Mouse (Mus musculus) midbrain, embryonic 13.5 days (tissue): ENCODE results near the gene Fxyd5. TPM values are rescaled to one million over a fixed set of nuclear protein-coding genes. Genes with fewer than 3 reads are reported as not detected.

Experiments used
- ATAC-seq: fragments of 200-750 bp; cut with Nextera tagmentation; 2 replicates; pipeline ENCODE4 v1.8.0; 2017; ENCODE audit warnings: mild to moderate bottlenecking, moderate TSS enrichment, moderate library complexity
- H3K27ac ChIP-seq: fragments of 300-500 bp; sonication (generic); 2 replicates; pipeline ENCODE4 v1.5.1; 2015; ENCODE audit warnings: inconsistent platforms, mild to moderate bottlenecking, moderate library complexity
- H3K27me3 ChIP-seq: fragments of 300-500 bp; sonication (generic); 2 replicates; pipeline ENCODE4 v1.6.1; 2015; ENCODE audit warnings: mild to moderate bottlenecking, inconsistent platforms
- H3K36me3 ChIP-seq: fragments of 300-500 bp; sonication (generic); 2 replicates; pipeline ENCODE4 v1.6.1; 2015; ENCODE audit warnings: mild to moderate bottlenecking, inconsistent platforms
- H3K4me1 ChIP-seq: fragments of 300-500 bp; sonication (generic); replicated peaks from 2 replicates; pipeline ENCODE4 v1.6.1; 2015; ENCODE audit warnings: inconsistent platforms
- H3K4me2 ChIP-seq: fragments of 300-500 bp; sonication (generic); replicated peaks from 2 replicates; pipeline ENCODE4 v1.6.1; 2015; ENCODE audit warnings: moderate library complexity, mild to moderate bottlenecking, inconsistent platforms
- H3K4me3 ChIP-seq: fragments of 300-500 bp; sonication (generic); replicated peaks from 2 replicates; pipeline ENCODE4 v1.5.1; 2015; ENCODE audit warnings: mild to moderate bottlenecking, inconsistent platforms
- H3K9ac ChIP-seq: fragments of 300-500 bp; sonication (generic); replicated peaks from 2 replicates; pipeline ENCODE4 v1.6.1; 2015; ENCODE audit warnings: mild to moderate bottlenecking, inconsistent platforms
- H3K9me3 ChIP-seq: fragments of 300-500 bp; sonication (generic); 2 replicates; pipeline ENCODE4 v1.6.1; 2016; ENCODE audit warnings: mild to moderate bottlenecking, inconsistent platforms
- WGBS: fragments of 180-500 bp; shearing (Covaris S2); methylation state at CpG from one replicate; pipeline ENCODE4 v1.1.7; 2015; 5-methylcytosine and 5-hydroxymethylcytosine counted together
- polyA plus RNA-seq: library from polyadenylated mRNA; unstranded; fragments of >200 nt; fragmentation: Nextera tagmentation; extraction: Ambion mirVana; gene quantifications from 2 replicates; pipeline ENCODE4 v1.2.1, GENCODE M21; 2015

The Fxyd5 gene
- polyA plus RNA-seq = 10.3 and 11.7 TPM in 2 replicates

DNA sequence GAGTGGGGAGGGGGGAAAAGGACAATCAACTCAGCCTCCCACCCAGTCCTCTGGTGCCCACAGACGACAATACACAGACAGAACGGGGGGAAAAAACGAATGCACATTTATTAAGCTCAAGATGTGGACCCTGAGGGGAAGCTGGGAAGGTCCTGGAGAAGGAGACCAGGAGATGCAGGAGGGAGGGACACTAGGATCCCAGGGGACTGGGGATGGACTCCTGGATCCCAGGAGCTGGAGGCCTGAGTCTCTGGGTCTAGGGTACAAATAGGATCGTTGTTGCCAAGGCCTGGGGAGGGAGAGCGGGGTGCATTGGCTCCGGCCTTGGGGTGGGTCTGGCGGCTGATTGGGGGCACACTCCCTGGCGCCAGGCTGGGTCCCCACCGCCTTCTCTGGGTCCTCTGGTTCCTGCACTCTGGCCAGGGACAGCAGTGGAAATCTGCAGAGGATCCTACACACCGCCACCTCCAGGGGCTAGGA is at the start of gene Fxyd5:
Gene Fxyd5, minus strand, starts transcription at position 51 of the 480 bp plus-strand sequence.
- Histone ChIP-seq H3K36me3 (no peaks in the 10 kb centered on the region), H3K4me3 (no peak within 1 kb of the TSS; the same call in 1 of the 2 replicates), H3K4me1 (0 out of 2 replicates have a peak, but pooled peaks cover 4% of the 10 kb centered on the region), H3K9ac (0 out of 2 replicates have a peak within 1 kb of the TSS, but pooled peaks have one; percentile 43), H3K9me3 (no peaks in the 10 kb centered on the region), H3K27ac (no peak within 1 kb of the TSS), H3K27me3 (peaks cover 56% of the 10 kb centered on the region), H3K4me2 (peak within 1 kb of the TSS; percentile 42)
- WGBS = 34% methylated on average over 10 of the region's 10 CpGs
- ATAC-seq = no peak

DNA sequence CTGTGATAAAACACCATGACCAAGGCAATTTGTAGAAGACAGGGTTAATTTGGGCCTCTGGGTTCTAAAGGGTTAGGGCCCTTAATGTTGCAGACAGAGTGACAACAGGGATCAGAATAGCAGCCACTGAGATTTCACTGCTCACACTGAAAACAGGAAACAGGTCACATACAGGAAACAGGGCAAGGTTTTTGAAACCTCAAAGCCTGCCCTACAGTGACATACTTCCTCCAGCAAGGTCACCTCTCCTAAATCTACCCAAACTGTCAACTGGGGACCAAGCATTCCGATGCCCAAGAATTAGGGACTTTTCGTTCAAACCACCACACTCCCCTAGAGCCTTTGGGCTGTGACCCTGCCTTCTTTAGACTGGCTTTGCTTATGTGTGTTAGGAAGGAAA is 47.4 kb upstream of the Fxyd5 start:
- Histone ChIP-seq H3K36me3 (no peaks in the 10 kb centered on the region), H3K27ac (no peak overlapping the region), H3K4me1 (0 out of 2 replicates have a peak, but pooled peaks cover 4% of the 10 kb centered on the region), H3K27me3 (no peaks in the 10 kb centered on the region), H3K9me3 (0 out of 2 replicates have a peak, but pooled peaks cover 3% of the 10 kb centered on the region), H3K4me2 (no peak overlapping the region), H3K4me3 (no peak overlapping the region), H3K9ac (no peak overlapping the region)
- 90% methylated on average over 2 of the region's 2 CpGs for WGBS
- ATAC-seq = no peak

DNA sequence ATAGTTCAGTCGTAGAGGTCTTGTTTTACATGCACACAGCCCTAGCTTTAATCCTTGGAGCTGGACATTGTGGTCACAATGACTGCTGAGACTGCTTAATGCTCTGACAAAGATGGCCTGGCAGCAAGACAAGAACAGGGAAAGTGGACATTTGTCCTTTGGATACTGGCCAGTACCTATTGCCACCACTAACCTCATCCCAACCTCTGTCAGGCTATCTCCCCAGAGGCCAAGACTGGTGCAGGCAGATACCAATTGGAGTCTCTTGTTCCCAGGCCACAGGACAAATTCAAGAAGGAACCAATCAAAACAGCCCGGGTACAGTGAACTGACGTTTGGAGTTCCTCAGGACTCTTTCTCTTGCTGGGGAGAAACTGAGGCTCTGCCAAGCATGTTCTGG is 45.9 kb upstream of the Fxyd5 start:
- H3K4me3 ChIP-seq = no peak overlapping the region
- WGBS = 63% methylated on average over 3 of the region's 3 CpGs
- H3K27me3 ChIP-seq = no peaks in the 10 kb centered on the region
- no peak for ATAC-seq
- H3K27ac ChIP-seq = no peak overlapping the region
- no peak overlapping the region for H3K4me2 ChIP-seq
- no peaks in the 10 kb centered on the region for H3K36me3 ChIP-seq
- H3K4me1 ChIP-seq = peaks cover 8% of the 10 kb centered on the region; the same call in 1 of the 2 replicates
- 0 out of 2 replicates have a peak, but pooled peaks cover 3% of the 10 kb centered on the region for H3K9me3 ChIP-seq
- no peak overlapping the region for H3K9ac ChIP-seq

DNA sequence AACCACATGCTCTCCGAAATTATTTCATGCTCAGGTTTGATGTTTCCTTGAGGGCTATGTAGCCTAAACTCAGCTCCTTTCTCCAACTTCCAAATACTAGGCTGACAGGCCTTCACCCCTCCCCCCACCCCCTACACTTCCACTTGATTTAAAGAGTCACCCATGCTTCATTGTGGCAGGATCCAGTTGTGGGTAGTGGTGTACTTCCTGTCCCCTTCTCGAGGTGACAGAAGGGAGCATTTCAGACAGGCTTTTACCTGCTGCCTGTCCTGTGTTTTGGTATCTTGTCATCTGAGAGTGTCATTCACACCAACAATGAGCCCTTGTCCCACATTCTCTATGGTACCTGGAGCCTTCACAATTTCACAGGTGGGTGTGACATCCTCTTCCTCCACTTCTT is 45.0 kb upstream of the Fxyd5 start:
- Histone ChIP-seq H3K9ac (no peak overlapping the region), H3K4me1 (peaks cover 13% of the 10 kb centered on the region; the same call in 1 of the 2 replicates), H3K27me3 (no peaks in the 10 kb centered on the region), H3K36me3 (no peaks in the 10 kb centered on the region), H3K4me3 (no peak overlapping the region), H3K9me3 (0 out of 2 replicates have a peak, but pooled peaks cover 3% of the 10 kb centered on the region), H3K4me2 (no peak overlapping the region), H3K27ac (no peak overlapping the region)
- no peak for ATAC-seq
- WGBS = 84% methylated on average over 2 of the region's 2 CpGs

DNA sequence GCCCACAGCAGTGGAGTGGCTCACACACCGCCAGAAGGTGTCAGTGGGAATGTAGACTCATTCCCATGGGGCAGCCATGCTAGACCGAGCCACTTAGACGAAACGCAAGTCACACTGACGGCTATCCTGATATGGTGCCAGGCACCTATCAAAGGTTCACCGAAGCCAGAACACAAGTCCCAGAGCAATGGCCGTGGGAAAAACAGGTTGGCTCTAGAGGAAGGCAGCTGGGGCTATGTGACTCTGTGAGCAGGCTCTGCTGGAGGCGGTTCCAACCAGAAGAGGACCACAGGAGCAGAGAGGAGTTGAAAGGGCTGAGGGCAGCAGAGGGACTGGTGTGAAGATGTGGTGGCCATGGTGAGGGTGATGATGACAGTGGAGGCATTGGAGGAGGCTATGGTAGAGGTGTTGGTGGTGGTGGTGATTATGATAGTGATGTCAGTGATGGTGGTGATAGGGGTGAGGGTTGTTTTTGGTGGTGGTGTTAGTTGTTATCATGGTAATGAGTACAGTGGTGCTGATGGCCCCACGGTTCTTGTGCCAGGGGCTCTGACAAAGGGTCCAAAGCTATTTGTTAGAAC is 44.0 kb upstream of the Fxyd5 start:
- Histone ChIP-seq H3K4me3 (no peak overlapping the region), H3K27ac (no peak overlapping the region), H3K9ac (no peak overlapping the region), H3K36me3 (no peaks in the 10 kb centered on the region), H3K27me3 (no peaks in the 10 kb centered on the region), H3K4me1 (peaks cover 13% of the 10 kb centered on the region; the same call in 1 of the 2 replicates), H3K9me3 (0 out of 2 replicates have a peak, but pooled peaks cover 3% of the 10 kb centered on the region), H3K4me2 (no peak overlapping the region)
- no peak for ATAC-seq
- WGBS = 93% methylated on average over 9 of the region's 9 CpGs

DNA sequence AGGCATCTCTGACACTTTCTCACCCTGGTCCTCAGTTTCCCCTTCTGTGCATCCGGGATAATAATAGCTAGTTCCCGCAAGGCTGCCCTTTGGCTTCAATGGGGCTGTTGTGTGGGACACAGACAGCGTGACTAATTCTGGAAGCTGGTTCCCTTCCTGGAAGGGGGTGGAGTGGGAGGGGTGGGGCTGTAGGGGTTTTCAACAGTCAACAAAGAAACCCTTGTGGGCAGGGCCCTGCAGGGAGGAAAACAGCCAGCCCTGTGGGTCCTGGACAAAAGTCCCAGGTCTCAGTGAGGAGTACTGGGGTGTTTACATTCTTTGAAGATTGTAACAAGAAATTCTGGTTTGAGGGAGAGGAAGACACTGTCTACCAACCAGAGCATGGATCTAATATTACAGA is 42.9 kb upstream of the Fxyd5 start:
- Histone ChIP-seq H3K36me3 (no peaks in the 10 kb centered on the region), H3K27ac (no peak overlapping the region), H3K4me3 (no peak overlapping the region), H3K9me3 (0 out of 2 replicates have a peak, but pooled peaks cover 3% of the 10 kb centered on the region), H3K4me2 (no peak overlapping the region), H3K27me3 (no peaks in the 10 kb centered on the region), H3K4me1 (peaks cover 13% of the 10 kb centered on the region; the same call in 1 of the 2 replicates), H3K9ac (no peak overlapping the region)
- WGBS = 18% methylated on average over 3 of the region's 3 CpGs
- no peak for ATAC-seq

DNA sequence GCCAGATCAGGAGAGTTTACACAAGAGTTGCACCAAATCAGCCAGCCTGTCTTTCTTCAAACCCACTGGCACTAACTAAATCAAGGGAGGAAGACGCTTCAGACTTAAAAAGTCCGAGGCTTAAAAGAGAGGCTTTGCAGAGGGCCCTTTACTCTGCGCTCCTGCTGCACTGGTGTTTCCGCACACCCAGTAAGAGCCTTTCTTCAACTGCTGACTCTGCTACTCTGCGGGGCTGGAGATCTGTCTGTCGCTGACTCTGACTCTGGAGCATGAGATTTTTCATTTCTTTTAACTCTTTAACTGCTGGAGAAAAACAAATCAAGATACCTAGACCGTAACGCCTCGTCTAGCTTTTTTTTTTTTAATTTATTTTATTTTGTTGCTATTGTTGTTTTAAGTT is 41.9 kb upstream of the Fxyd5 start:
- WGBS = 48% methylated on average over 9 of the region's 9 CpGs
- H3K9me3 ChIP-seq = 0 out of 2 replicates have a peak, but pooled peaks cover 3% of the 10 kb centered on the region

DNA sequence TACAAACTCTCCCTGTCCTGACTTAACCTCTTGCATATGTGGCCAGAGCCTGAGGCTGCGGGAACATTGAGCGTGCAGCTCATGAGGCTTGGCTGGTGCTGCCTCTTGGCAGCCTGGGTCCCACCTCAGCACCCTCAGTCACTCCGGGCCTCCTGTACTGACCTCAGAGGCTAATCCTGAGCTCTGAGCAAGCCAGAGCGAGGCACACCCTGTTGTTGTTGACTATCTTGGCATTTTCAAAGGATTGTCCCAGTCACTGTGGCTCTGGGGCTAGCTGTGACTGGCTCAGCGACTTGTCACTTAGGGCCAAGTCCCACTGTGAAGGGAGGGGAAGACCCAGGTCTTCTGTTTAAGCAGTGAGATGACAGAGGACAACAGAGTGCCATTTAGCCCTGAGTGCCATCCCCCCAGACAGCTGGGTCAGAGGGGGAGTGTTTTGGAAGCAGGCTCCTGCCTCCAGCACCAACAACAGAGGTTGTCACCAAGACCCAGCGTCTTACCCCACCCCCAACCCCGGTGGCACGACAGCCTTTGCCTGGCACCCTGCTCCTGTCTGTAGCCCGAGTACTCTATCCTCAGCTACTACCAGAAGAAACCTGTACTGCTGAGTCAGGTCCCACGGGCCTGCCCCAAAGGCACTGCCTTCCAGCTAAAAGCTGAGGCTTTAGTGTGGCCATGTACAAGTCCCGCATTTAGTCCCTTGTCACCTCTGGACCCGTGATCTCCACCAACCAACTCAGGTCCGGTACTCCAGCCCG is 40.7 kb upstream of the Fxyd5 start:
- H3K4me3 ChIP-seq = no peak overlapping the region
- no peak overlapping the region for H3K4me2 ChIP-seq
- H3K27me3 ChIP-seq = no peaks in the 10 kb centered on the region
- 0 out of 2 replicates have a peak, but pooled peaks cover 3% of the 10 kb centered on the region for H3K9me3 ChIP-seq
- 54% methylated on average over 14 of the region's 14 CpGs for WGBS
- H3K9ac ChIP-seq = no peak overlapping the region
- peaks cover 13% of the 10 kb centered on the region; the same call in 1 of the 2 replicates for H3K4me1 ChIP-seq
- no peak overlapping the region for H3K27ac ChIP-seq
- no peaks in the 10 kb centered on the region for H3K36me3 ChIP-seq
- peak; percentile 34 for ATAC-seq

More for the DNA sequence above, 41.9 kb upstream of the Fxyd5 start:
- H3K9ac ChIP-seq = no peak overlapping the region
- no peak for ATAC-seq
- no peaks in the 10 kb centered on the region for H3K36me3 ChIP-seq
- no peaks in the 10 kb centered on the region for H3K27me3 ChIP-seq
- no peak overlapping the region for H3K4me3 ChIP-seq
- peaks cover 13% of the 10 kb centered on the region; the same call in 1 of the 2 replicates for H3K4me1 ChIP-seq
- H3K27ac ChIP-seq = no peak overlapping the region
- H3K4me2 ChIP-seq = no peak overlapping the region

DNA sequence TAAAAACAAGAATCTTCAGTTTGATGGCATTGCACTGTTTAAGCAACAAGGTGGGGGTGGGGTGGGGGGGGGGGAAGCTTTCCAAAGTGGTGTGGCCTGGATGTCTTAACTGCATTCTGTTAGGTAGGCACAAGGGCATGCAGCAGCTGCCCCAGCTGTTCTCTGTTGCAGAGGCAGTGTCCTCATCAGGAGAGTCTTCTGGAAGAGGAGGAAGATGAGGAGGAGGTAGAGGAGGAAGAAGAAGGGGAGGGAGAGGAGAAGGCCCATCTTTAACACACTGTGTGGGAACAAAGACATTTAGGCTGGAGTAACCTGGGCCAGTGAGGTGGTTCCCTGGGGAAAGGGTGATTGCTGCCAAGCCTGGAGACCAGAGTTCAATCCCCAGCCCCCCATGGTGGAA is 39.8 kb upstream of the Fxyd5 start:
- no peak overlapping the region for H3K27ac ChIP-seq
- no peak for ATAC-seq
- no peaks in the 10 kb centered on the region for H3K36me3 ChIP-seq
- 0 out of 2 replicates have a peak, but pooled peaks cover 3% of the 10 kb centered on the region for H3K9me3 ChIP-seq
- H3K9ac ChIP-seq = no peak overlapping the region
- no peak overlapping the region for H3K4me2 ChIP-seq
- no peak overlapping the region for H3K4me3 ChIP-seq
- H3K4me1 ChIP-seq = peaks cover 13% of the 10 kb centered on the region; the same call in 1 of the 2 replicates
- no peaks in the 10 kb centered on the region for H3K27me3 ChIP-seq

DNA sequence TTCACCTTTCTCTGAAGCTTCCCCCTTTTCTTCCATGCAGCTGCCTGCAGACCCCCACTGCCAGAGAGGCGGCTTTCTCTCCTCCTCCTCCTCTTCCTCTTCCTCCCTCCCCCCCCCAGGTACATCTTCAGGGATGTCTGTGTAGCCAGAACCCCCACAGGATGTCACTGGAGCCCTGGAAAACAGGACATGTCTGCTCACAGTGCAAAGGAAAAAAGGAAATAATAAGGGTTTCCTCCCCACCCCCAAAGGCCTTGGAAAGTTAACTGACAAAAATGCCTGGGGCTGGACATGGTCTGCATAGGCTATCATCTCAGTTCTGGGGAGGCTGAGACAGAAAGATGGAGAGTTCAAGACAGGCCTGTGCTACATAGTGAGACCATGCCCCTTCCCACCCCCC is 38.8 kb upstream of the Fxyd5 start:
- H3K36me3 ChIP-seq = no peaks in the 10 kb centered on the region
- H3K4me2 ChIP-seq = no peak overlapping the region
- no peaks in the 10 kb centered on the region for H3K27me3 ChIP-seq
- no peak overlapping the region for H3K9ac ChIP-seq
- H3K27ac ChIP-seq = no peak overlapping the region
- H3K4me1 ChIP-seq = peaks cover 13% of the 10 kb centered on the region; the same call in 1 of the 2 replicates
- no peak for ATAC-seq
- no peak overlapping the region for H3K4me3 ChIP-seq
- H3K9me3 ChIP-seq = 0 out of 2 replicates have a peak, but pooled peaks cover 3% of the 10 kb centered on the region
- WGBS = 50% methylated on average over 1 of the region's 1 CpGs

DNA sequence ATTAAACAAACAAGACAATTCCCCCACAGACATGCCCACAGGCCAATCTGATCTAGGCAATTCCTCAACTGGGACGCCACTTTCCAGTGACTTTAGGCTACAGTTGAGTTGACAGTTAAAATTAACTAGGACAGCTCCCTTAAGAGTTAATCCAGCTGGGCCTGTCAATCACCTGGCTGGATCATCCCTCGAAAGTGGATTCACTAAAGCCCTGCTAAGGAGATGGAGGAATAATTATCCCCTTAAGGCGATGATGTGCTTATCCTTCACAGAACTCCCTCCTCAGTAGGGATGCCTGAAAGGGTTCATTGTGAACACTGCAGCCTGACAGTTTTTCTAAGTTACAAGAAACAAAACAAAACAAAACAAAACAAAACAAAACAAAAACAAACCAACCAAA is 38.3 kb upstream of the Fxyd5 start:
- Histone ChIP-seq H3K27me3 (no peaks in the 10 kb centered on the region), H3K4me2 (no peak overlapping the region), H3K9me3 (no peaks in the 10 kb centered on the region), H3K36me3 (no peaks in the 10 kb centered on the region), H3K4me1 (peaks cover 13% of the 10 kb centered on the region; the same call in 1 of the 2 replicates), H3K9ac (no peak overlapping the region), H3K27ac (no peak overlapping the region), H3K4me3 (no peak overlapping the region)
- WGBS = 29% methylated on average over 3 of the region's 3 CpGs
- ATAC-seq = no peak

DNA sequence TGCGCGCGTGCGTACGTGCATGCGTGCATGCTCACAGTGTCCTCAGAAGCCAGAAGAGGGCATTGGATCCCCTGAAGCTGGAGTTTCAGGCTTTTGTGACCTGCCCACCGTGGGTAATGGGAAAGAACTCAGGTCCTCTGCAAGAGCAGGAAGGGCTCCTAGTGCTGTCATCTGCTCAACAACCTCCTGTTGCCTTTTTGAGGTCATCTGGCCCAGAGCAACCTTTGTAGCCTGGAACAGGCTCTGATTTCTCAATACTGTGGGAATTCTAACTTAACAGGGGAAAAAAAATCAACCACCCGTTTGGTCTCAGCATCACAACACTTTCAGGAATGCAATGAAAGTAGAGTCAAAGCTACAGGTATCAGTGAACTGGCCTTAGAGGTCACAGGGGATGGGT is 37.4 kb upstream of the Fxyd5 start:
- Histone ChIP-seq H3K27me3 (no peaks in the 10 kb centered on the region), H3K9me3 (no peaks in the 10 kb centered on the region), H3K4me1 (peaks cover 8% of the 10 kb centered on the region; the same call in 1 of the 2 replicates), H3K4me2 (no peak overlapping the region), H3K27ac (no peak overlapping the region), H3K9ac (no peak overlapping the region), H3K36me3 (no peaks in the 10 kb centered on the region), H3K4me3 (no peak overlapping the region)
- ATAC-seq = no peak
- WGBS = 89% methylated on average over 8 of the region's 8 CpGs
